Mouse (Mus musculus) small intestine, adult 2 months (tissue): ENCODE results near the gene Fhad1. TPM values are rescaled to one million over a fixed set of nuclear protein-coding genes. Genes with fewer than 3 reads are reported as not detected.

Source experiments
- H3K27ac ChIP-seq: fragments of 200-500 bp; 2 replicates; pipeline ENCODE4 v1.5.1; 2012; ENCODE audit warnings: low read depth, low read length, control low read depth, inconsistent platforms; ENCODE audit not compliant: insufficient read depth
- H3K27me3 ChIP-seq: fragments of 200-500 bp; 2 replicates; pipeline ENCODE4 v1.6.1; 2012; ENCODE audit warnings: mild to moderate bottlenecking, moderate library complexity, low read length, inconsistent platforms; ENCODE audit not compliant: control insufficient read depth, insufficient read depth
- H3K36me3 ChIP-seq: fragments of 200-500 bp; 2 replicates; pipeline ENCODE4 v1.6.1; 2012; ENCODE audit warnings: mild to moderate bottlenecking, low read length, control low read depth, inconsistent platforms; ENCODE audit not compliant: control insufficient read depth, insufficient read depth
- H3K4me1 ChIP-seq: fragments of 200-500 bp; 2 replicates; pipeline ENCODE4 v1.6.1; 2012; ENCODE audit warnings: low read length, inconsistent platforms, mixed read lengths; ENCODE audit not compliant: control insufficient read depth, insufficient read depth, insufficient read length
- H3K4me3 ChIP-seq: fragments of 200-500 bp; 2 replicates; pipeline ENCODE4 v1.5.1; 2012; ENCODE audit warnings: low read depth, mild to moderate bottlenecking, control low read depth, inconsistent platforms, low read length, moderate library complexity
- CTCF ChIP-seq: fragments of 200-500 bp; IDR thresholded peaks from 2 replicates; pipeline ENCODE4 v1.5.1; 2012; ENCODE audit warnings: low read depth, mild to moderate bottlenecking, control low read depth, inconsistent platforms, low read length, moderate library complexity, mixed read lengths; ENCODE audit not compliant: insufficient replicate concordance, insufficient read length; ENCODE audit errors: extremely low read depth
- POLR2A ChIP-seq: fragments of 200-500 bp; IDR thresholded peaks from 2 replicates; pipeline ENCODE4 v1.6.1; 2012; ENCODE audit warnings: low read depth, mild to moderate bottlenecking, control low read depth, inconsistent platforms, low read length, moderate library complexity
- WGBS: fragments of 180-500 bp; shearing (Covaris S2); methylation state at CpG from one replicate; pipeline ENCODE4 v1.1.7; 2018; 5-methylcytosine and 5-hydroxymethylcytosine counted together
- polyA plus RNA-seq: library from polyadenylated mRNA; depleted of rRNA; stranded (reverse); fragments of >200 nt; gene quantifications from 2 replicates; pipeline ENCODE4 v1.2.3, GENCODE M21; 2012

Fhad1 gene
- polyA plus RNA-seq, 1 experiment, result 0.05 TPM

DNA sequence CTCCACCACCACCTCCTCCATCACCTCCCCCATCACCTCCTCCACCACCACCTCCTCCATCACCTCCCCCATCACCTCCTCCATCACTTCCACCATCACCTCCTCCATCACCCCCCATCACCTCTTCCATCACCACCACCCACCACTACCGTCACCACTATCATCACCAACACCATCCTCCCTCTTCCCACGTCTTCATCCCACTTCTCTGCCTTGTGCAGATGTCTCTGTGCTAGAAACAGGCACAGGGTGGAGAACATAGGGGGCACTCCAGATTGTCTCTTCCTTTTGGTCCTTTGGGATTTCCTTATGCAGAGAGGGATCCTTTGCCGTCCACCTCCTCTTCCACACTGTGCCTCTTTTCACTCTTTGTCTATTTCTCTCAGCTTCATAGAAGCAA lies 66.1 kb downstream of the Fhad1 start:
- Histone ChIP-seq H3K27me3 (no peaks in the 10 kb centered on the region; the same call in 1 of the 2 replicates), H3K4me3 (no peak overlapping the region), H3K4me1 (no peaks in the 10 kb centered on the region; the same call in 1 of the 2 replicates), H3K27ac (no peak overlapping the region), H3K36me3 (no peaks in the 10 kb centered on the region)
- WGBS, result 85% methylated on average over 3 of the region's 3 CpGs
- TF ChIP-seq POLR2A, result no peak
- no peak for TF ChIP-seq CTCF

DNA sequence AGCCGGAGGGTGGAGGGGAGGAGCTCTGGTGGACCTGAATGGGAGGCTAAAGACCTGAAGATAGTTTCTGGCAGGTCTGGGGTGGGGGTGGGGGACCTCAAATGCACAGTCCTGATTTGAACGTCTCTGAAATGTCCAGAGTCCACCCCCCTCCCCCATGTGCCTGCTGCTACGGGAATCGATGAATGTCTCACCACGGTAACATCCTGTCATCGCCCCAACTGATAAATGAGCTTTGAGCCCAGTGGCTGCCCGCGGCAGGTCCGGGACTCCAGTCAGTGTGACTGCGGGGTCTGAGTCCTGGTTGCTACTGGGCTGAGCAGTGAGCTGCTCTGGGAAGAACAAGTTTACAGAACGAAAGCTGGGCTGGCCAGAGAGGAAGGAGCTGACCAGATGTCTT lies 72.5 kb downstream of the Fhad1 start:
- no peak for TF ChIP-seq CTCF
- TF ChIP-seq POLR2A, result no peak
- no peak overlapping the region for H3K27ac ChIP-seq
- H3K27me3 ChIP-seq, result no peaks in the 10 kb centered on the region
- 17% methylated on average over 11 of the region's 11 CpGs for WGBS
- H3K4me1 ChIP-seq, result peaks cover 3% of the 10 kb centered on the region; the same call in 1 of the 2 replicates
- H3K36me3 ChIP-seq, result no peaks in the 10 kb centered on the region
- H3K4me3 ChIP-seq, result no peak overlapping the region

DNA sequence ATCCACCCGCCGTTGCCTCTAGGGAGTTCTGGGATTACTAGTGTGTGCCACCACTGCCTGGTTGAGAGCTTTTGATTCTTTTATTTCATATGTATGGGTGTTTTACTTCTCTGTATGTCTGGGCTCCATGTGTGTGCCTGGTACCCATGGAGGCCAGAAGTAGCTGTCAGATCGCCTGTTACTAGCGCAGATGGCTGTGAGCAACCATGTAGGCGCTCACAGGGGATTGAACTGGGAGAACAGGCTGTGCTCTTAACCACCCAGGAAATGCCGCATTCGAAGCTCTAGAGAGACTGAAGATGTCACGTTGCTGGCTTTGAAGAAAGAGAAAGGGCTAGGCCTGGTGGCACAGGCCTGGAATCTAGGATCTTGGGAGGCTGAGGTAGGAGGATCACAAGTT lies 73.6 kb downstream of the Fhad1 start:
- WGBS, result 91% methylated on average over 8 of the region's 8 CpGs
- TF ChIP-seq CTCF (no peak), POLR2A (no peak)
- H3K4me1 ChIP-seq, result peaks cover 3% of the 10 kb centered on the region; the same call in 1 of the 2 replicates

DNA sequence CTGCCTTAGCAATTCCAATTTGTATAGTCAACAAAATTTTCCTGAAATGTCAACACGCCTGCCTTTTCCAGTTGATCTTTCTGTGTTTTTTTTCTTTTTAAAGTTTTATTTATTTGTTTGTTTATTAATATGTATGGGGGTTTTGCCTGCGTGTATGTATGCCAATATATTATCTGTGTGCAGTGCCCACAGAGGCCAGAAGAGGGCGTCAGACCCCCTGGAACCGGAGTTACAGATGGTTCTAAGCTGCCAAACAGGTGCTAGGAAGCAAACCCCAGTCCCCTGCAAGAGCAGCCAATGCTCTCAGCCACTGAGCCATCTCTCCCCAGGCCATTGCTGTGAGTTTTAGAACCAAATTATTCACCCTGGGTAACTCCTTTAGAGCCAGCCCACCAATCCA lies 76.3 kb downstream of the Fhad1 start:
- no peak overlapping the region for H3K4me3 ChIP-seq
- no peaks in the 10 kb centered on the region for H3K27me3 ChIP-seq
- peaks cover 3% of the 10 kb centered on the region; the same call in 1 of the 2 replicates for H3K4me1 ChIP-seq
- WGBS, result 81% methylated on average over 4 of the region's 4 CpGs
- H3K27ac ChIP-seq, result no peak overlapping the region
- H3K36me3 ChIP-seq, result no peaks in the 10 kb centered on the region
- TF ChIP-seq POLR2A (no peak), CTCF (peak; percentile 8; the same call in 1 of the 2 replicates)

More for the DNA sequence above, 73.6 kb downstream of the Fhad1 start:
- H3K36me3 ChIP-seq, result no peaks in the 10 kb centered on the region
- no peak overlapping the region for H3K4me3 ChIP-seq
- H3K27ac ChIP-seq, result no peak overlapping the region
- H3K27me3 ChIP-seq, result no peaks in the 10 kb centered on the region

DNA sequence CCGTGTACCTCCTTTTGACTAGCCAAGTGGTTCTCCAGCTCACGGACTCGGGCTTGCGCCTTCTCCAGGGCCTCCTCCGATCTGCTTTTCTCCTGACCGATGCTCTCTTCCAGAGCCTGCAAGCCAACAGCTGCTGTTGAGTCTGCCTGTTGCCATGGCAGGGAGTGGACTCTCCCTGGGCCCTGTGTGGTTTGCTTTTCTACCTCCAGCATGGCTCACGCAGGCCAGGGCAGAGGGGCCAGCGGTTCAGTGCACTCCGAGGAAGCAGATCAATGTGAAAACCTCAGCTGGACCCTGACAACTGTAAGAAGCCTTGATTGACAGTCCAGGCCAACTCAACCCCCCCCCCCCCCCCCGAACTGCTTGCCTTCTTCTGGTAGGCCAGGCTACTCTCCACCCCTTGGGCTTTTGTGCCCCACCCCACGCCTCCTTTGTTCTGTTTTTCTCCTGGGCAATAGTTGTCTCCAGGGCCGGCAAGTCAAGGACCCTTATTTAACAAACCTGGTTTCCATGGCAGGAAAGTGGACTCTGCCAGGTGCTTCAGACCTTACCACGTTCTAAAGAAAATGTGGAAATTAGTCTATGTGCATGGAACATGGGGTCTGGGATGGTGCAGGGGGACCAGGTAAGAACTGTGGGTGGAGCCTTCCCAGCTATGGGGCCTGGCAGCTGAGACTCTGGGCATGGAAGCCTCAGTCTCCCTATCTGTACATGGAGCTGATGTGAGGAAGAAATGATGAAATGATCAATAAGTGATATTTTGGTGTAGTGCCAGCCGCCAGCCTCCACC lies 81.9 kb downstream of the Fhad1 start:
- 78% methylated on average over 14 of the region's 14 CpGs for WGBS
- H3K36me3 ChIP-seq, result no peaks in the 10 kb centered on the region
- H3K27ac ChIP-seq, result no peak overlapping the region
- H3K4me3 ChIP-seq, result no peak overlapping the region
- no peaks in the 10 kb centered on the region for H3K27me3 ChIP-seq
- peaks cover 9% of the 10 kb centered on the region for H3K4me1 ChIP-seq
- no peak for TF ChIP-seq CTCF
- TF ChIP-seq POLR2A, result no peak

DNA sequence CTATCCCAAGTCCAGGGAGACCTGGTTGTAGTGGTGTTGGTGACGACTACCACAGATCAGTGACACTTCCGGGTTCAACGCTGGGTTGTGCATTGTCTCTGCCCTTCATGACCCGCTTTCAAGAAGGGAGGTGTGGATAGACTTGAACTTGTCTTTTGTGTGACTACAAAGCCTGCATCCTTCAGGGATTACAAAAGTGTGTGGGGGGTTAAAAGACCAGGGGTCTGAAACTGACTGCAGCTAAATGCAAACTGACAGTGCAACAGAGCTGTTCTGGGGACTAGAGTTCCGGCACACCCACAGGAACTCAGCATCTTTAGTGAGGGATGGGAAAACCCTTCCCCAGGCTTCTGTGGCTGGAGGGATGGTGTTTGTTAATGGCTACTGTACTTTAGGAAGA lies 83.4 kb downstream of the Fhad1 start:
- no peak overlapping the region for H3K4me3 ChIP-seq

DNA sequence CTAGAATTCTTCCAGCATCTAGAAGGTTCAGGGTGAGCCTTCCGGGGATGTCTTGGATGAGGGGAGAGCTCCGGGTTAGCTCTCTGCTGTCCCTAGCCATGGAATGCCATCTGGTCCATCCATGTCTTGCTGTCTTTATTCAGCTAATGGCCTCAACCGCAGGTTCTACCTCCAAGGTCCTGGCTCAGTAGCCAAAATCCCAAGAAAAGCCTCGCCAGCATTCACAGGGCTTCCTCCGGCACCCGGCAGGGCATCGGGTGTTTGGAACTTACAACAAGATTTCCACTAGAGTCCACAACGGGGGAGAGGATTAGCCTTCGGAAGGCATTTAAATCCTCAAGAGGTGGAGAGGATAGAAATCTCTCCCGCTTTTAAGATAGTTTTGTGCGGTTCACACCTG lies 84.9 kb downstream of the Fhad1 start:
- H3K4me3 ChIP-seq, result no peak overlapping the region
- WGBS, result 87% methylated on average over 11 of the region's 11 CpGs
- H3K27me3 ChIP-seq, result no peaks in the 10 kb centered on the region
- no peaks in the 10 kb centered on the region for H3K36me3 ChIP-seq
- H3K27ac ChIP-seq, result no peak overlapping the region
- peaks cover 12% of the 10 kb centered on the region for H3K4me1 ChIP-seq
- TF ChIP-seq CTCF, result no peak
- no peak for TF ChIP-seq POLR2A

More for the DNA sequence above, 83.4 kb downstream of the Fhad1 start:
- Histone ChIP-seq H3K27me3 (no peaks in the 10 kb centered on the region), H3K4me1 (peaks cover 9% of the 10 kb centered on the region), H3K27ac (no peak overlapping the region), H3K36me3 (no peaks in the 10 kb centered on the region)
- TF ChIP-seq POLR2A (no peak), CTCF (no peak)
- 89% methylated on average over 5 of the region's 5 CpGs for WGBS
